Mouse (Mus musculus) liver, postnatal 0 days (tissue): ENCODE results near the gene Neo1.

Source experiments
- CTCF ChIP-seq: sonication (generic); IDR thresholded peaks from 2 replicates; pipeline ENCODE4 v1.5.1; 2016; ENCODE audit warnings: antibody characterized with exemption, low read depth
- EP300 ChIP-seq: IDR thresholded peaks from 2 replicates; pipeline ENCODE4 v1.6.1; 2016; ENCODE audit warnings: antibody characterized with exemption, low read depth, mild to moderate bottlenecking

DNA sequence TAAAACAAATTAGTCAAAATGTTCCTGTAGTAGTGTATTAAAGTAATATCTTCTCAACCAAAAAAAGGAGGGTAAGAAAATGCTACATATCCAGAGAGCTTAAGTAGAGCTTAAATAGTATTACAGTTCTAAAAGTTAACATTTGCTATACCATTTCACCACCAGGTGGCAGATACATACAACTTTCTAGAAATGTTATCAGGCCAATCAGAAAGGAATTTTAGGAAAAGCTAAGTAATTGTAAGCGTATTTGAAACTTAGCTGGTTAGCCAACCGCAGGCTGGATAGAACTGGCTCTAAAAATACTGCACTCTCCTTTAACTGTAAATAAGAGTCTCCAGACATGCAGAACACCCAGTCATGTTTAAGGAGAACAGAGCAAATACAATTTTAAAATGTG lies 22.9 kb downstream of the Neo1 start:
- TF ChIP-seq CTCF (peak; percentile 64), EP300 (no peak)
